Mouse (Mus musculus) adrenal gland (tissue): ENCODE results near the gene 1700001O22Rik.

Experiments used
- intact Hi-C: fragments of 180-260 bp; cut with DNase I; formaldehyde crosslinking; loops from one replicate; pipeline ENCODE4 v1.15.1; 2025

1700001O22Rik gene

DNA sequence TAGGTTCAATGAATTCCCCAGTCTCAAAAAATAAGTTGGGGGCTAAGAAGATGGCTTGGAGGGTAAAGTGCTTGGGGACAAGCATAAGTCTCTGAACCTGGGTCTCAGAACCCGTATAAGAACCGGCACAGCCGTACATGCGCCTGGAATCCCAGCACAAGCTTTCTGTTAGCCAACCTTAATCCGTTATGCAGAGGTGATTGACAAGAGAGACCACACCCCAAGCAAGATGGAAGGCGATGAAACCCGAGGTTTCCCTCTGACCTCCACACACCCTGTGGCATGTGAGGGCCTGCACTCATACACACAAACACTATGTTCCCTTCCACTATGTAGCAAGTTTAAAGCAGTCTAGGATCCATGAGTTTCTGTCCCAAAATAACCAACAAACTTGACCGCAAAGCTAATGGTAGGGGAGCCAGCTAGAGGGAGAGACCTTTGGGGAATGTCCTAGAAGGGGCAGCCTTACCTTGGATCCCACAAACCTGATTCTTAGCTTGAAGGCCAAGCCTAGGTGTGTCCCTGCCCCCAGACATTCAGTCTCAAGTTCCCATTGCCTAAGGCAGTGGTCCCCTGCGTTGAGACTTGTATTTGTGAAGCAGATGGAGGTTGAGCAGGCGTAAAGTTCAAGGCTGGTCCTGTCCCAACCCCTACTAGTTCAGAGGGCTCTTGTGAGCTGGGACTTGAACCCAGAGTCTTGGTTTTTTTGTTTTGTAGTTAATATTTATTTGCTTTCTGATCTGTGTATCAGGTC lies 46.3 kb downstream of the 1700001O22Rik start:
- intact Hi-C loops: no loop called here

DNA sequence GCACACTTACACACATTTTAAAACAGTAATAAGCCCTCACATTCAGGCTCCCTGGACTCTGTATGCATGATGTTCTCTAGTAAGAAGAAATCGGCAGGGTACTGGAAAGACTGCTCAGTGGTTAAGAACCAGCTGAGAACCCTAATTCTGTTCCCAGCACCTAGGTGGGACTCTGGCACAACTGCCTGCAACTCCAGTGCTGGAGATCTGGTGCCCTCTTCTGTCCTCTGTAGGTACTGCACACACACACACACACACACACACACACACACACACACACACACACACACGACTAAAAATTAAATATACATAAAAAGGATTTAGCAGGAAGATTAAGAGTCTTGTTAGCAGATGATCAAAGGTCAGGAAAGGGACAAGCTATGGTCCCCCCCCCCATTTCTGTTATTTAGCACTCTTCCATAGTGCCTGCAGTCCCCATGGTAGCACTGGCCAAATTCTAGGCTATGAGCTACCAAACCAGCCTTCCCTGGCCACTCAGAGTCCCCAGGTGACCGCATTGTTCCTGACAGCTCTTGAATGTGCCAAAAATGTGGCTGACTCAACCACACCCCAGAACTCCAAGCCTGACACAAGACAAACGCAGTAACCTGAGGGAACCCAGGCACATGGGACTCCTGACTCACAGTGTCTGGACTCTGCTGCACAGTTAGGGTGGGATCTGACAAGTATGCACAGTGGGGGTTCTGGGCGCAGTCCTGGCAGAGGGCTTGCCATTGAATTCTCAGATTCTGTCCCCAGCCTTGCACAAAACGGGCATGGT lies 47.3 kb downstream of the 1700001O22Rik start:
- intact Hi-C loops: no loop called here

DNA sequence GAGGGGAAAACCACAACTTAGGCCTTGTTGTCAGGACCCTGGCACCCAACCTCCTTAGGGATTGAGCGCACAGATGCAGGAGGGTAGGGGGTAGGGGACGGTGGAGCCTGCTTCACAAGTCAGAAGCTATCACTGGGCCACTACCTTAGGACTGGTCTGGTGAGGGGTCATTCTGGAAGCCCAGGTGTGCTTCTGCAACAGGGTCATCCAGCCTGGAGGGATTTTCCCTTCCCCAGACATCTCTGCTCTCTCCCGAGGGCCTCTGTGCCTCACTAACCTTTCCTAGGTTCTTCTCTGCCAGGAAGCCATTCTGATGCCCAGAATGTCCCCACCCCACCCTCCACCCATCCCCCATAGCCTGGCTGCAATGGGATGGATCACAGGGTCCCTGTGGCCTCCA lies 48.6 kb downstream of the 1700001O22Rik start:
- intact Hi-C loops: no loop called here

DNA sequence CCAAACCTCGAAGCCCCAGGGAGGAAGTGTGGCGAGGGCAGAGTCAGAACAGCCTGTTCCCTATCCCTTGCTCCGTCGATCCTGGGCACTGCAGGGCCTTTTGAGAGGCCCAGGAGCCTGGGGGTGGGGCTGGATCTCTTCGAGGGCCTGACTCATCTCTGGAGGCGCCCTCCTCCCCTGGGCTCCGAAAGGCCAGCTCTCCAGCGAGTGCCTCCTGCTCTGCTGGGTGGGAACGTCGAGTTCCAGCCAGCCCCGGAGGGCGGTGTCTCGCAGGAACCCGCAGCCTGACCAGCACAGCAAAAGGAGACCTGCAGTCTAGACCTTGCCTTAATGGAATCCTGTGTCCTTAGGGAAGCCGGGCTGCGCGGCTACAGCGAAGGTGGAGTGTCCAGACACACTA lies 50.2 kb downstream of the 1700001O22Rik start:
- intact Hi-C loops: no loop called here

DNA sequence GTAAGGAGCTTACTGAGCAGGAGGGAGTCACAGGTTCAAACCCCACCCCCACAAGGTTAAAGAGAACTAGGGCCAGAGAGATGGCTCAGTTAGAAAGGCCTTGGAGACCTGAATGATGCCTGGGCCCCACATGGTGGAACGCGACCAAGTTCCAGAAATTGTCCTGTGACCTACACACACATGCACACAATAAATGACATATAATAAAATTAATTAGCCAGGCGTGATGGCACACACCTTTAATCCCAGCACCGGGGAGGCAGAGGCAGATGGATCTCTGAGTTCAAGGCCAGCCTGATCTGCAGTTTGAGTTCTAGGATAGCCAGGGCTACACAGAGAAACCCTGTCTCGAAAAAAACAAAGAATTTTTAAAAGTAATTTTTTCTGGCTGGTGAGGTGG lies 51.0 kb downstream of the 1700001O22Rik start:
- intact Hi-C loops: no loop called here

DNA sequence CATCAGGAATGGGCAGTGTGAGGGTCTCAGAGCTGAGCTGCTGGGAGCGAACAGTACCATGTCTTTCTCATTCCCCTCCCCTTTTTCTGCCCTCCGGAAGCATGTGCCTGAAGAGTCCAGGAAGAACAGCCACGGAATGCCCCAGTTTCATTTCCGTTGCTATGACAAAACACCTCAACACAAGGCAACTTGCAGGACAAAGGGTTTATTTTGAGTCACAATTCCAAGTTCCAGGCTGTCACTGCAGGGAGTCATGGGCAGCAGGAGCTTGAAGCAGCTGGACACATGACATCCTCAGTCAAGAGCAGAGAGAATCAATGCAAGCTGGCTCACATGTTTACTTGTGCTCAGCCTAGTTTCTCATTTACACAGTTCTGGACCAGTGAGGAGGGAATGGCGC lies 53.4 kb downstream of the 1700001O22Rik start:
- intact Hi-C loops: no loop called here

DNA sequence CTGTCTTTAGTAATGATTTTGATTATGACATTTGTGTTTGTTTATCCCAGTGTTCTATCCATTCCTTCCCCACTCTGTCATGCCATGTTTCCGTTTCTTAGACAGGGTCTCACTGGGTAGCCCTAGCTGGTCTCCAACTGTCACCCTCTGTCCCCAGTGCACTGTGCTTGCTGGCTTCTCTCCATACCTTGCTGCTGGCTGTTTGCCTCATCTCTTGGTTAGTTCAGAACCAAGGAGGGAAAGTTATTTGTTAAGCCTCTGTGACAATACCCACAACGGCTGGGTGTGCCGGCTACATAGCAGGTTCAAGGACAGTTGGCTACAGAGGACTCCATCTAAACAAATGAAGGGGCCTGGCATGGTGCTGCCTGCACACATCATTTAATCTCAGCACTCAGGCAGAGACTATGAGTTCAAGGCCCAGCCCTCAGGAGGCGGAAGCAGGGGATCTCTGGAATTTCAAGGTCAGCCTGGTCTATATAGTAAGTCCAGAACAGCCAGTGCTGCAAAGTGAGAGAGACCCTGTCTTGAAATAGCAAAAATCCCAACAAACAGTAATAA lies 55.8 kb downstream of the 1700001O22Rik start:
- intact Hi-C loops: no loop called here
